Mouse (Mus musculus) C3H10T1/2 (cell line): ENCODE data around the gene Clic4. TPM values are rescaled to one million over a fixed set of nuclear protein-coding genes. Genes with fewer than 3 reads are reported as not detected.

Experiments
- polyA plus RNA-seq, 2 experiments: library from polyadenylated mRNA; unstranded; fragments of >200 nt; fragmentation: generic; extraction: Trizol; gene quantifications; one replicate each; pipeline ENCODE4 v1.2.1; 2012; ENCODE audit warnings: missing spikeins in 2 of 2

Gene Clic4
- polyA plus RNA-seq, result 100 to 1,000 TPM in 1 of 2 experiments, 10 to 100 TPM in 1; 17.6 to 143 TPM

DNA sequence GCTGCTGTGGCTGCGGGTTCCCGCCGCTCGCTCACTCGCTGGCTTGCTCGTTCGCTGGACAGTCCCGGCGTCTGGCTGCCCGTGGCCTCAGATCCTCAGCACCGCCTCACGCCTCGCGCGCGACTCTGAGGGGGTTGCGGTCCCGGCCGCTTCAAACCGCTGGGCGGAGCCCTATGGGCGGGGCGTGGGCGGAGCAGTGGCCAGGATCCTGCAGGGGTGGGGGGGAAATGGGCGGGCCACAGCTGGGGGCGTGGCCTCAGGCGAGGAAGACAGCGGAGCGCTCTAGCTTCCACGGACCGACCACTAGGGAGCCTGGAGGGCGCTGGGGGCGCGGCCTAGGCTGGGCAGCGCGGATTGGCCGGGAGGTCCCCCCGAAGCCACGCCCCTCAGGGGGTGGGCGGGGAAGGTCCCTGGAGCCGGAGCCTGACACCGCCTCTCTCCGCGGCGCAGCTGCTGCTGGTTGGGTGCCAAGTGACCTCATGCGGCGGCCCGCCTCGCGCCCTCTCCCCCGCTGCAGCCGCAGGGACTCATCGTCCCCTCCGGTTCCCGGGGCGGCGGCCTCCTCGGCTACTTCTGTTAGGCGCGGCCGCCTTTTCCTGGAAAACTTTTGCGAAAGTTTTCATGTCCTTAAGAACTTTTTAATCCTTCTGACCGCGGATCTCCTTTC lies at the start of gene Clic4:
TSS of gene Clic4 (minus strand) at position 175 of the 667 bp plus-strand sequence.

Other genes with a start within 250 kb of the Clic4 start
- 10 to 100 TPM in 1 of 2 experiments, 1 to 10 TPM in 1; 8.6 to 10.3 TPM for gene Runx3, start 152.2 kb downstream of the Clic4 start, polyA plus RNA-seq
- 10 to 100 TPM; 20.7 to 44.0 TPM for gene Srrm1, start 80.5 kb upstream of the Clic4 start, polyA plus RNA-seq
- gene Ncmap, start 125.4 kb upstream of the Clic4 start, polyA plus RNA-seq, result under 1 TPM; 0.01 to 0.14 TPM
- gene Rcan3, start 161.0 kb upstream of the Clic4 start, polyA plus RNA-seq, result 1 to 10 TPM; 3.1 to 9.2 TPM
- not detected for gene Stpg1, start 222.0 kb upstream of the Clic4 start, polyA plus RNA-seq
- gene Nipal3, start 222.2 kb upstream of the Clic4 start, polyA plus RNA-seq, result 1 to 10 TPM in 1 of 2 experiments, under 1 TPM in 1; 0.99 to 2.8 TPM